Comparison of ENCODE assay signal across 25 mouse cellular contexts in the genomic region with DNA sequence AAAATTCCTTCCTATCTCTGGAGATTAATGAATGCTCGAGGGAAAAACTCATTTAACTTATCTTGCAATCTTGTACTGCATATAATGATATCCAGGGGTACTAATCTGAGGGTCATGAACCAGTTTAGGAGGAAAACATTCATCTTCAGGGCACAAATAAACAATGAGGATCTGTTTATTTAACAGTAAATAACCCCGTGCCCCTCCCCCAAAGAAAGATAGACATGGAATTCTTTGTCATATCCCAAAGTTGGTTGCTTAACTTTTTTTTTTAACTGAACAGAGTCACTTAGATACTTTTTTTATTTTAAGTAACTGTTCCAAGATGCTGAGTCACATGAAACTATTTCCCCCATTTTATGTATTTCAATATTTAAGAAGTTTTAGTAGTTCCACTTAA.
DNase-seq lines count a peak whose midpoint lies in the region; ATAC-seq and TF ChIP-seq lines count a peak whose summit lies in the region.
"Had no signal": no experiment of that assay in that cellular context is flagged by ENCODE, and none has a peak within 500 bp of the region (broad histone marks: within the 10 kb centered on the region; RNA-seq: fewer than 3 reads in every experiment).

No protein-coding gene starts in this region.

- no peak for TF ChIP-seq POLR2A in lung, adult 2 months (IDR thresholded peaks at IDR 0.05; ENCODE audit: borderline replicate concordance, extremely low read depth, low read depth, low read length)

- no peak overlapping the region for H3K27ac ChIP-seq in lung, embryonic 14.5 days (ENCODE audit: low read depth)
- H3K27ac ChIP-seq: embryonic facial prominence, embryonic 12.5 days; embryonic facial prominence, embryonic 15.5 days; forebrain, embryonic 12.5 days; forebrain, embryonic 15.5 days; heart, adult 2 months; hindbrain, embryonic 12.5 days; hindbrain, embryonic 15.5 days had no signal

- H3K9ac ChIP-seq in lung, embryonic 14.5 days: no peak overlapping the region
- H3K9ac ChIP-seq: embryonic facial prominence, embryonic 12.5 days; embryonic facial prominence, embryonic 15.5 days; forebrain, embryonic 12.5 days; forebrain, embryonic 15.5 days; hindbrain, embryonic 12.5 days; hindbrain, embryonic 15.5 days had no signal

- ATAC-seq in lung, embryonic 14.5 days (ENCODE audit: insufficient read depth): no peak
- no peak for ATAC-seq in cerebellum, adult (ENCODE audit: insufficient number of reproducible peaks, low FRiP score, low TSS enrichment)
- ATAC-seq: activated CD4-positive, CD25-positive, alpha-beta regulatory T cell, adult 4 months; CD4-positive, CD25-positive, alpha-beta regulatory T cell, adult 4 months; forebrain, embryonic 15.5 days had no signal

- no peak overlapping the region for H3K4me2 ChIP-seq in lung, embryonic 14.5 days
- H3K4me2 ChIP-seq: embryonic facial prominence, embryonic 12.5 days; embryonic facial prominence, embryonic 15.5 days; forebrain, embryonic 12.5 days; forebrain, embryonic 15.5 days; heart, embryonic 11.5 days; hindbrain, embryonic 12.5 days; hindbrain, embryonic 15.5 days had no signal

- peak; percentile 44 for DNase-seq in kidney, adult 9 months
- DNase-seq in kidney, adult 18-20 months: no peak
- DNase-seq in lung, embryonic 14.5 days: peak; percentile 47
- no peak for DNase-seq in lung, adult 2 months
- DNase-seq in 3T3-L1 (ENCODE audit: low read depth, low spot score): peak; percentile 49
- peak; percentile 34 for DNase-seq in adipocyte (ENCODE audit: low spot score)
- DNase-seq: adrenal gland, postnatal 10 days; adrenal gland, postnatal 36 days; cerebellum, adult 11 months; cerebellum, adult 2 months; cerebellum, adult 9-11 months; cerebellum, postnatal 25 days; gastrocnemius, postnatal 36 days; heart, adult 2 months had no signal

- no peak for TF ChIP-seq CTCF in lung, embryonic 14.5 days (IDR thresholded peaks at IDR 0.05; ENCODE audit: low read depth)
- no peak for TF ChIP-seq CTCF in lung, adult 2 months (IDR thresholded peaks at IDR 0.05; ENCODE audit: insufficient read depth, low read length)

- H3K4me1 ChIP-seq in lung, embryonic 14.5 days (ENCODE audit: insufficient read depth): peaks cover 7% of the 10 kb centered on the region; the same call in 1 of the 2 replicates
- no peaks in the 10 kb centered on the region; the same call in 1 of the 2 replicates for H3K4me1 ChIP-seq in lung, adult 2 months (ENCODE audit: control insufficient read depth, insufficient read depth, low read length)

- H3K9me3 ChIP-seq in lung, embryonic 14.5 days (ENCODE audit: low read depth, low read length): no peaks in the 10 kb centered on the region
- H3K9me3 ChIP-seq: embryonic facial prominence, embryonic 12.5 days; embryonic facial prominence, embryonic 15.5 days; forebrain, embryonic 12.5 days; forebrain, embryonic 15.5 days; hindbrain, embryonic 12.5 days; hindbrain, embryonic 15.5 days had no signal

- no peaks in the 10 kb centered on the region for H3K27me3 ChIP-seq in lung, embryonic 14.5 days (ENCODE audit: insufficient read depth, low read length)
- H3K27me3 ChIP-seq: embryonic facial prominence, embryonic 12.5 days; embryonic facial prominence, embryonic 15.5 days; forebrain, embryonic 12.5 days; forebrain, embryonic 15.5 days; hindbrain, embryonic 12.5 days; hindbrain, embryonic 15.5 days had no signal

- WGBS in lung, embryonic 14.5 days: 22% methylated on average over 2 of the region's 2 CpGs
- 32% methylated on average over 2 of the region's 2 CpGs for WGBS in lung, adult 2 months

- H3K36me3 ChIP-seq in lung, embryonic 14.5 days (ENCODE audit: insufficient read depth): no peaks in the 10 kb centered on the region
- H3K36me3 ChIP-seq: embryonic facial prominence, embryonic 12.5 days; embryonic facial prominence, embryonic 15.5 days; forebrain, embryonic 12.5 days; forebrain, embryonic 15.5 days; hindbrain, embryonic 12.5 days; hindbrain, embryonic 15.5 days had no signal

- no peak overlapping the region for H3K4me3 ChIP-seq in lung, embryonic 14.5 days (ENCODE audit: low read depth, low read length)
- no peak overlapping the region for H3K4me3 ChIP-seq in lung, adult 2 months (replicated peaks; ENCODE audit: extremely low read depth, low read depth, low read length)
- H3K4me3 ChIP-seq: embryonic facial prominence, embryonic 12.5 days; embryonic facial prominence, embryonic 15.5 days; erythroblast, embryonic 14.5 days; forebrain, embryonic 12.5 days; forebrain, embryonic 15.5 days; heart, adult 2 months; hindbrain, embryonic 12.5 days; hindbrain, embryonic 15.5 days had no signal

Comparison
In these comparisons a context has a peak if more than half of its experiments do, and no peak if none do; other contexts are left out.
1. DNase-seq: peak in kidney, adult 9 months (single experiment), lung, embryonic 14.5 days (single experiment), 3T3-L1 (single experiment) and adipocyte (single experiment); none in kidney, adult 18-20 months (single experiment) and lung, adult 2 months (single experiment).